Mouse (Mus musculus) C2C12 (cell line): ENCODE results near the gene Crabp2.

Experiments used
- CEBPB ChIP-seq: IDR thresholded peaks from one replicate; pipeline ENCODE4 v1.6.1; 2011; ENCODE audit warnings: low read depth, mild to moderate bottlenecking, control low read depth, moderate library complexity
- CTCF ChIP-seq: IDR thresholded peaks from one replicate; pipeline ENCODE4 v1.5.1; 2011; ENCODE audit not compliant: control insufficient read depth, insufficient read depth, insufficient read length

DNA sequence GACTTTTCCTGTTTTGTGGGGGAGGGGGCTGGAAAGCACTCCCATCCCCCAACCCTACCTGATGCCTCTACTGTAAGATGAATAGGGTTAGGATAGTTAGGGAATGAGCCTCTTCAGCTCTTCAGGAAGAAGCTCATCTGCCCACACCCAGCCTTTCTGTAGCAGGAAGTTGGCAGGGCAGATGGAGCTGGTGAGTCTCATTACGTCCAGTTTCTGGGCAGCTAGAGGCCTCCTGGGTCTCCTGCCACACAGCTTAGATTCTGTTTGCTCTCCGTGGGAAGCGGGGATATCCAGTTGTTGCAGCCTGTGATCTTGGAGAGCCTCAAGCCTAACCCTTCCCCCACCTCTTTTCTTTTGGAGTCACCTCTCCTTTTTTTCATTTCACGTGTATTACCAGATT, 38.6 kb upstream of the Crabp2 start:
- TF ChIP-seq CEBPB (no peak), CTCF (no peak)
